Mouse (Mus musculus) left cerebral cortex, postnatal 14 days (tissue): Measurements from ENCODE around the gene Gm37240. TPM values are rescaled to one million over a fixed set of nuclear protein-coding genes. Genes with fewer than 3 reads are reported as not detected.
"Not testable (repeated sequence)": the region's sequence is repeated elsewhere in the genome, so short reads cannot be mapped to it uniquely, and the experiment has no call there.

ENCODE experiments used
- DNase-seq, 2 experiments: peaks; one replicate each; pipeline ENCODE4 v3.0.0; 2021 to 2022; ENCODE audit warnings: low spot score in 2 of 2, mixed read lengths in 1 of 2
- intact Hi-C: fragments of 180-260 bp; cut with DNase I; formaldehyde crosslinking; loops from one replicate; pipeline ENCODE4 v1.15.1; 2025
- total RNA-seq, 2 experiments: library from RNA; stranded (reverse); gene quantifications; 2 replicates each; pipeline ENCODE4 v1.2.3; 2021

Gene Gm37240
- total RNA-seq, 2 experiments from 2014 or later, result 1.9 to 3.2 TPM

GRCm38 (mm10) chr3:84663858-84664257 is 1223.5 kb downstream of the Gm37240 start:
- DNase-seq, result no peak
- intact Hi-C loops, result no loop called here

- intact Hi-C loops, result no loop called here
- no peak for DNase-seq
These were observed 1224.2 kb downstream of the Gm37240 start for GRCm38 (mm10) chr3:84663079-84663478.

GRCm38 (mm10) chr3:84660380-84660779 is 1226.9 kb downstream of the Gm37240 start:
- intact Hi-C loops, result no loop called here

GRCm38 (mm10) chr3:84658872-84659271 is 1228.4 kb downstream of the Gm37240 start:
- intact Hi-C loops, result no loop called here

More at GRCm38 (mm10) chr3:84660380-84660779, 1226.9 kb downstream of the Gm37240 start:
- DNase-seq, result no peak

GRCm38 (mm10) chr3:84658017-84658416 is 1229.3 kb downstream of the Gm37240 start:
- intact Hi-C loops, result no loop called here
- DNase-seq, result no peak

More at GRCm38 (mm10) chr3:84658872-84659271, 1228.4 kb downstream of the Gm37240 start:
- no peak for DNase-seq

- intact Hi-C loops, result no loop called here
- DNase-seq, result no peak
These were observed 1230.1 kb downstream of the Gm37240 start for GRCm38 (mm10) chr3:84657240-84657639.

- intact Hi-C loops, DNase-seq: not testable (repeated sequence)
These were observed 1231.5 kb downstream of the Gm37240 start for GRCm38 (mm10) chr3:84655785-84656150.

- intact Hi-C loops, result no loop called here
- no peak for DNase-seq
These were observed 1232.2 kb downstream of the Gm37240 start for GRCm38 (mm10) chr3:84654900-84655784.

- no peak for DNase-seq
- intact Hi-C loops, result no loop called here
These were observed 1233.0 kb downstream of the Gm37240 start for GRCm38 (mm10) chr3:84654246-84654826.

GRCm38 (mm10) chr3:84653557-84654245 is 1233.6 kb downstream of the Gm37240 start:
- intact Hi-C loops, result no loop called here
- no peak for DNase-seq

- intact Hi-C loops, result no loop called here
- DNase-seq, result peak in 1 of 2 experiments; percentile 64
These were observed 1234.4 kb downstream of the Gm37240 start for GRCm38 (mm10) chr3:84652643-84653556.

GRCm38 (mm10) chr3:84649578-84650327 is 1237.6 kb downstream of the Gm37240 start:
- no peak for DNase-seq
- intact Hi-C loops, result no loop called here

GRCm38 (mm10) chr3:84648069-84648468 is 1239.2 kb downstream of the Gm37240 start:
- intact Hi-C loops, DNase-seq: not testable (repeated sequence)

- intact Hi-C loops, result no loop called here
These were observed 1239.7 kb downstream of the Gm37240 start for GRCm38 (mm10) chr3:84647616-84648015.

GRCm38 (mm10) chr3:84646331-84646845 is 1240.9 kb downstream of the Gm37240 start:
- intact Hi-C loops, result no loop called here
- no peak for DNase-seq

More at GRCm38 (mm10) chr3:84647616-84648015, 1239.7 kb downstream of the Gm37240 start:
- DNase-seq, result peak in 1 of 2 experiments; percentile 36

GRCm38 (mm10) chr3:84646007-84646290 is 1241.4 kb downstream of the Gm37240 start:
- no peak for DNase-seq
- intact Hi-C loops, result no loop called here

GRCm38 (mm10) chr3:84645156-84646006 is 1241.9 kb downstream of the Gm37240 start:
- intact Hi-C loops, result no loop called here

More at GRCm38 (mm10) chr3:84645156-84646006, 1241.9 kb downstream of the Gm37240 start:
- no peak for DNase-seq
